Mouse (Mus musculus): Measurements from ENCODE around the gene Decr2.
"Not testable (repeated sequence)": the region's sequence is repeated elsewhere in the genome, so short reads cannot be mapped to it uniquely, and the experiment has no call there.

Gene Decr2

GRCm38 (mm10) chr17:26089905-26090632 lies at the start of gene Decr2:
TSS of gene Decr2 (minus strand) at chr17:26090337.
- peak; percentile 92 for DNase-seq

- DNase-seq: no peak
Measured at GRCm38 (mm10) chr17:26138901-26139381, 48.8 kb upstream of the Decr2 start.

DNA sequence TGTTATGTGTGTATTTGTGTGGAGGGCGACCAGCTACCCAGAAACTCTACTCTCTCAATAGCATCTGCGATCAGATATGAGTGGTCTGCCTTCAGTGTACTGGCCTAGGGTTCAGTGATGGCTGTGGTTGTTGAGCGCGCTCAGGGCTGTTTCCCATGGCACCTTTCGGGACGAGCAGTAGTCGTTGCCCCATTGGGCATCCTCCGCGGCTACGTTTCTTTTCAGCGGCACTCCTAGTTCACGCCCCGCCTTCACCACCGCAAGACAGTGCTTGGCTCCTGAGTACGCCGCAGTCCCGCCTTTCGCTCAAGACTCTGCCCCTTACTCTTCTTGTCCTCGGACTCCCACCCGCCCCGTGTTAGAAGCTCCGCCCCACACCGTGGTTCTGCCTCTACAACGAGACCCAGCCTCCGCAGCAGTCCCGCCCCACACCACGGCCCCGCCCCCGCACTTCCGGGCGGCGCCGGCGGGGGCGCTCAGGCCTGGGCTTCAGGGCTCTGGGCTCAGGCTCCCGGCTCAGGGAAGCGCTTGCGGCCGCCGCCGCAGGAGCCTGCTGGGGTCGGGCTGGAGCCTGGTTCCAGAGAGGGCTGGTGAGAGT lies 48.2 kb upstream of the Decr2 start, which contains the start of gene Axin1:
Gene Axin1, plus strand, starts transcription at position 450 of the 598 bp plus-strand sequence.
- peak; percentile 90 for DNase-seq

- no peak for DNase-seq
Measured at GRCm38 (mm10) chr17:26137751-26138130, 47.6 kb upstream of the Decr2 start.

GRCm38 (mm10) chr17:26137106-26137750 lies 47.1 kb upstream of the Decr2 start:
- DNase-seq: no peak

- DNase-seq: no peak
Measured at GRCm38 (mm10) chr17:26131856-26132853, 42.0 kb upstream of the Decr2 start.

- DNase-seq: no peak
Measured at GRCm38 (mm10) chr17:26131062-26131732, 41.1 kb upstream of the Decr2 start.

GRCm38 (mm10) chr17:26125226-26125625 lies 35.1 kb upstream of the Decr2 start:
- no peak for DNase-seq

DNA sequence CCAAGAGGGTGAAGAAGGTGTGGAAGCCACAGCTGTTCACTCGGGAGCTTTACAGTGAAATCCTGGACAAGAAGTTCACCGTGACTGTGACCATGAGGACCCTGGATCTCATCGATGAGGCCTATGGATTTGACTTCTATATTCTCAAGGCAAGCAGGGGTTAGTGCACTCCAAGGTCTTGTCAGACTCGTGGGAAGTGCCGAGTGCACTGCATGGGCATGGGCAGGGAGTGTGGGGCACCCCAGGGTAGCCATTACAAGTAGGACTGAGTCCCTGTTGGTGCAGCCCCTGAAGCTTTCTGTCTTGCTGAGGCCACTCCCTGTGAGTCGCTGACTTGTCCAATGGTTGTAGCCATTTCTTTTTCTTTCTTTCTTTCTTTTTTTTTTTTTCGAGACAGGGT lies 34.4 kb upstream of the Decr2 start:
- DNase-seq: no peak

DNA sequence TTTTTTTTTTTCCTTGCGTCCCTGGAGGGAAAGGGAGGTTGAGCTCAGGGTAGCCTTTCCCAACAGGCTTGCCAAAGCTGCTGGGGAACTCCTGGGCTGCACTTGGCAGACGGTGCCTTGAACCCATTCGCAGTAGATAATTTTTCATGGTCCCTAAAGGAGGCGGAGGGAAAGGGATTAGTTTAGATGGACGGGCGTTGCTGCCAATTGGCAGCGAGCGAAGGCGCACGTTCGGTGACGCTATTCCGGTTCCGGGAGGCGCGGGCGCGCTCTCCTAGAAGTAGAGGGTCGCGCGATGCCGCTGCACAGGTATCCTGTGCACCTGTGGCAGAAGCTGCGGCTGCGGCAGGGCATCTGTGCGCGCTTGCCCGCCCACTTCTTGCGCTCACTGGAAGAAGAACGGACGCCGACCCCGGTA lies 33.1 kb upstream of the Decr2 start, which contains the start of gene Mrpl28:
Gene Mrpl28, plus strand, starts transcription at position 234 of the 418 bp plus-strand sequence.
- DNase-seq: peak; percentile 90

DNA sequence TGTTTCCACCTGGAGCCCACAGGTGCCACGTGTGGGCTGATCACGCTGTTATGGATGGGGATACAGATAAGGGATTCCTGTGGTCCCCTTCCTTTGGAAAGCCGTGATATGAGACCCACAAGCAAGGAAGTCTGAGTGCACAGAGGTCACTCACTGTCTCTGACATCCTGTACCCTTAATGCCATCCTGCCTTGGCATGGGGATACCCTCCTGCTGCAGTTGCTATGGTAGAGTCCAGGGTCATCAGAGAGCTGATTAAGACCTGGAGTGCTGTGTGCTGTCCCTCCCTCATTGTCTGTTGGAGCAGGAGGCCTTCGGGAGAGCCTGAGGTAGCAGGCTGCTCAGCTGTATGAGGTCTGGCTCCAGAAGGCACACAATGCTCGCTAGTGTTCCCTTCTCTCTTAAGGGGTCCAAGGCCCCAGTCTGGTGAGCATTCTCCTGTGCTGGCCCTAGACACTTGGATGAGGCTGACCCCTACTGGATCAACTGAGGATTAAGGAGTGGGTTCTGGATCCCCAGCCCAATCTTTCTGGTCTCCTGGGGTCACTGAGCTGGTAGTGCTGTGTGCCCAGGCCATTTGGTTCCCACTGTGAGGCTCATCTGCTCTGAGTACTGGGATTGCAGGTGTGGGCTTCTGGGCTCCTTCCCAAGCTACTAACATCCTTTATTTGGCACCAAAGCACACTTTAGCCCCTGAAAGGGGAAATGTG lies 32.4 kb upstream of the Decr2 start:
- DNase-seq: no peak

DNA sequence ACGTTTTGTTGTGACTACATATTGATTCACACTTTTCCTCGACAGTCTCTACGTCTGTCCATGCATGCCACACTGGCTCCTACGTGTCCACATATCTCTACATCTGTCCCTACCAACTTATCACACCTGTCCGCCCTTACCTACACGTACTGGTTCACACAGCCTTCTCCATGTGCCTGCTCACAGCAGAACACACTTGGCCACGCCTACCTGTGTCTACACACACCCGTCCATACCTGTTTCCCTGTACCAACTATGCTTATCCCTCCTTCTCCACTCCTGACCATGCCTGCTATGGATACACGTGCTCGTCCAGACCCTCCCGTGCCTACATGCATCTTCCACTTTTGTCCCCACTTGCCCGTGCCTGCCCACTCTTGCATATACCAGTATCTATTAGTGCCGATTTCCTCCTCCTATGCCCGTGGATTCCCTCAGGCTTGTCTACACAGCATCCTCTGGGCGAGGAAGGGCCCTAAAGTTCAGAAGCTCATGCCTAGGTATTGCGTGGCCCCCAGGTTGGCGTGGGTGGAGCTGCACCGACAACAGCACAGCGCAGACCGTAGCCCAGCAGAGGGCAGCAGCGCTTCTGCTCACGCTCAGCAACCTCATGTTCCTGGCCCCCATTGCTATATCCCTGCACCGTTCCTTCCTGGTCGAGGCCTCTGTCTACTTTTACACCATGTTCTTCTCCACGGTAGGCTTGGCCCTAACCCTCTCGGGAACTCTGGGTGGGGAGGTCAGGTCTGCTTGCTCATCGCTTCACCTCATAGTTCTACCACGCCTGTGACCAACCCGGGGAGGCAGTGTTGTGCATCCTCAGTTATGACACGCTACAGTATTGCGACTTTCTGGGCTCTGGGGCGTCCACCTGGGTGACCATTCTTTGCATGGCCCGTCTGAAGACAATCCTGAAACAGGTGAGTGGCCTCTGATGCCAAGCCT lies 29.9 kb upstream of the Decr2 start:
- peak; percentile 62 for DNase-seq

GRCm38 (mm10) chr17:26116503-26117258 lies 26.5 kb upstream of the Decr2 start:
- no peak for DNase-seq

DNA sequence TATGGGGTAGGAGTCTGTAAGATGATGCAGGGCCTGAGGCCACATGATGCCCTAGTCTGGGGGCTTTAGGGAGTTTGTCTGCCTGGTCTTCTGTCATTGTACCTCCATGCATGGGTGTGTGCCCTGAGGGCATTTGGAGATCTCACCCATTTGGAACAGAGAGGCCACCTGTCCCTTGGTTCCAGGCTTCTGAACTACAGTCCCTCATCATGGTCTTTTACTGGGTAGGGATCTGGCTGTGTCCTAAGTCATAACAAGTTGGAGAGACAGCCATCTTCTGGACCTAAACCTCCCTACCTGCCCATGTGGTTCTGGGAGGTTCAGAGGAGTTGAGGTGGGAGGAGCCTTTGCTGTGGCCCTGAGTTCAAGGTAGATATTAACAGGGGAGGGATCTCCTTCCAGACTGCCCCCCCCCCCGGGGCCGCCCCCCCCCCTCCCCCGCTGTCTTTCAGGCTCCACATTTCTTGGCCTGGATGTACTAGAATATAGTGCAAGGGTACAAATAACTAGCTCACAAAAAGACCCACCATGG lies 25.9 kb upstream of the Decr2 start:
- DNase-seq: no peak

DNA sequence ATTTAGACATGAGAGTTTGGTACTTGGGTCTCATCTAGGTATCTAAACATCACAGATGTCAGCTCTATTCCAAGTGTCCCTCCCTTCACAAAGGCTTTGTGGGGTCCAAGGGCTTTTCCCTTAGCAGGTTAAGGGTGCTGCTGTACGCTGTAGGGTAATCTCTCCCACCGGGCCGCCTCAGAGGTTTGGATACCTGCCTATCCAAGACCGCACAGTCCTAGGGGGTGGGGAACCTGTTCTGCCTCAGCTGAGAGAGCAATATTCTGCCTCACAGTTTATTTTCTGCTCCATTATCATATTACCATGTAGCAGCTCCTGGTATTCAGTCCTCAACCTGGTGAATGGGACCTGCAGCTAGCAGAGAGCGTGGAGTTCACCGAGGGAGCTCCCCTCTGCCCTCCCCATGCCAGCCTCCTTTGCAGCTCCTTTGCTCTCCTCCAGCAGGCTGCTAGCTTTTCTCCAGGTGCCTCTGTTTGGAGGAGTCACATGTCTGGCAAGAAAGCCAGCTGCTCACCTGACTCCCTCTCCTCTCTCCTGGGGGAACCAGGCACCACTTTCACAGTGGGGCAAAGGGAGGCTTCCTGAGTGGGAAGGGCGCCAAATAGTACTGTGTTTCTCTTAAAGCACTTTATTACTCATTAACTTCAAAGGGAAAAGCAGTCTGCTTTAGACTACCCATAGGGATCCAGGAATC lies 25.2 kb upstream of the Decr2 start:
- no peak for DNase-seq

- not testable (repeated sequence) for DNase-seq
Measured at GRCm38 (mm10) chr17:26114461-26114860, 24.3 kb upstream of the Decr2 start.

DNA sequence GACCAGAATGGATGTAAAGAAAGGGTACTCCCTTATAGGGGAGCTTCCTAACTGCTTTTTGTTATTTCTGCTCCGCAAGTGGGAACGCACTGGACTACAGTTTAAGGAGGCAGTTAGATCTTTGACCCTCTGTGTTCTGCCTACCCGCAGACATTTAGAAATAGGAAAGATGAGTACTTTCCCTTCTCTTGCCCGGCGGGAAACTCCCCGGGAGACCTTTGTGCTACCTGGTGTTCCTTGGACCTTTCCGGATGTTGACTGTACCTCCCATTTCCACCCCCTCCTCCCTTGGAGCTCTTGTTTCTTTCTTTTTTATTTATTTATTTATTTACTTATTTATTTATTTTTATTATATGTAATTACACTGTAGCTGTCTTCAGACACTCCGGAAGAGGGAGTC lies 23.9 kb upstream of the Decr2 start:
- no peak for DNase-seq

All from cerebellum, adult 8-10 months (tissue).